Mouse (Mus musculus) hindbrain, embryonic 11.5 days (tissue): ENCODE results near the gene Itpr1. TPM values are rescaled to one million over a fixed set of nuclear protein-coding genes. Genes with fewer than 3 reads are reported as not detected.
A peak's percentile ranks its signal among the peaks of the same experiment; 100 is the strongest.

Source experiments
- ATAC-seq: fragments of 200-750 bp; cut with Nextera tagmentation; 2 replicates; pipeline ENCODE4 v1.8.0; 2017; ENCODE audit warnings: mild to moderate bottlenecking, moderate TSS enrichment, moderate library complexity; ENCODE audit not compliant: low FRiP score
- DNase-seq: peaks from one replicate; pipeline ENCODE4 v3.0.0-alpha.2; 2015; ENCODE audit warnings: low spot score
- H3K27ac ChIP-seq: fragments of 300-500 bp; sonication (generic); 2 replicates; pipeline ENCODE4 v1.5.1; 2014; ENCODE audit warnings: mild to moderate bottlenecking, low read depth, low read length
- H3K27me3 ChIP-seq: fragments of 300-500 bp; sonication (generic); 2 replicates; pipeline ENCODE4 v1.6.1; 2014; ENCODE audit warnings: mild to moderate bottlenecking, low read length, moderate library complexity, mixed read lengths; ENCODE audit not compliant: control insufficient read depth, insufficient read depth
- H3K36me3 ChIP-seq: fragments of 300-500 bp; sonication (generic); 2 replicates; pipeline ENCODE4 v1.6.1; 2014; ENCODE audit warnings: mild to moderate bottlenecking, low read length, moderate library complexity, mixed read lengths; ENCODE audit not compliant: control insufficient read depth, insufficient read depth
- H3K4me1 ChIP-seq: fragments of 300-500 bp; sonication (generic); replicated peaks from 2 replicates; pipeline ENCODE4 v1.6.1; 2014; ENCODE audit warnings: low read length, mixed read lengths; ENCODE audit not compliant: control insufficient read depth, insufficient read depth
- H3K4me2 ChIP-seq: fragments of 300-500 bp; sonication (generic); replicated peaks from 2 replicates; pipeline ENCODE4 v1.6.1; 2014; ENCODE audit warnings: mild to moderate bottlenecking, low read depth, low read length
- H3K4me3 ChIP-seq: fragments of 300-500 bp; sonication (generic); 2 replicates; pipeline ENCODE4 v1.5.1; 2014; ENCODE audit warnings: low read depth, low read length
- H3K9ac ChIP-seq: fragments of 300-500 bp; sonication (generic); 2 replicates; pipeline ENCODE4 v1.6.1; 2014; ENCODE audit warnings: low read depth, low read length
- H3K9me3 ChIP-seq: fragments of 300-500 bp; sonication (generic); 2 replicates; pipeline ENCODE4 v1.6.1; 2016; ENCODE audit warnings: low read length; ENCODE audit not compliant: control insufficient read depth
- WGBS: fragments of 180-500 bp; shearing (Covaris S2); extraction: QIAGEN DNeasy Blood & Tissue Kit; methylation state at CpG from one replicate; pipeline ENCODE4 v1.1.7; 2014; 5-methylcytosine and 5-hydroxymethylcytosine counted together
- polyA plus RNA-seq: library from polyadenylated mRNA; unstranded; fragments of >200 nt; fragmentation: Nextera tagmentation; extraction: Ambion mirVana; gene quantifications from 2 replicates; pipeline ENCODE4 v1.2.1, GENCODE M21; 2014

Gene Itpr1
- polyA plus RNA-seq, 1 experiment from 2014 or later = 9.6 TPM

DNA sequence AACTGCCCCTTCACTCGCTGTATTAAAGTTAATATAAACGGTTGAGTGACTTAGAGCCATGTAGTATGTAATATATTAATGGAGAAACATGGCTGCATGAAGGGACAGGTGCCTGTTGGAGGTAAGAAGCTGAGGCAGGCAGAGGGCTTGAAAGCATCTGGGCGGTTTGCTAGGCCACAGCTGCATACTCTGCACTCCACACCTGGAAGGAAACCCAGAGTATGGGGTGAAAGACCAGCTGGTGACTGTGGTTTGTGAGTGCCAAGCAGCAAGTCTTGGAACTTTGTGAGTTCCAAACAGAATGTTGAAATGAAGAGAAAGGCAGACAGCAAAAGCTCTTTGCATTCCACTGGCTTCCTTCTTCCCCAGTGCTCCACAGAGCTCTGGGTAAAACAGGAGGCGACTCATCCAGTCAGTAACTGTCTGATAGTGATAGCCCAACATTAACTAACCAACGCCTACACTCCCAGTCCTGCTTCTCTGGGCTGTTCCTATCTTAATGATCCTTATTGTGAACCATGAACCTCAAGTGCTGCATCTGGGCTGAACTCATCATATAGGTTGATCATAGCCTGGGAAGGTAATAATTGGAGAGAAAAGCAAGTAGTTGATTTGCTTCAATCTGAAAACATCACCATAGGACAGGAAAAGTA lies 5.9 kb upstream of the Itpr1 start:
- H3K9ac ChIP-seq = no peak overlapping the region
- ATAC-seq (no peak), DNase-seq (no peak)
- H3K9me3 ChIP-seq = no peaks in the 10 kb centered on the region
- no peak overlapping the region for H3K27ac ChIP-seq
- no peak overlapping the region for H3K4me3 ChIP-seq
- no peaks in the 10 kb centered on the region for H3K27me3 ChIP-seq
- no peak overlapping the region for H3K4me2 ChIP-seq
- 77% methylated on average over 5 of the region's 5 CpGs for WGBS
- H3K4me1 ChIP-seq = no peaks in the 10 kb centered on the region
- H3K36me3 ChIP-seq = no peaks in the 10 kb centered on the region

- no peaks in the 10 kb centered on the region for H3K9me3 ChIP-seq
- peak overlapping the region; percentile 77 for H3K4me2 ChIP-seq
- no peaks in the 10 kb centered on the region for H3K4me1 ChIP-seq
- peak; percentile 58 for DNase-seq
- H3K27ac ChIP-seq = no peak overlapping the region
- 7% methylated on average over 36 of the region's 36 CpGs for WGBS
- H3K36me3 ChIP-seq = no peaks in the 10 kb centered on the region
- peak; percentile 12; the same call in 1 of the 2 replicates for ATAC-seq
- no peaks in the 10 kb centered on the region for H3K27me3 ChIP-seq
- peak overlapping the region; percentile 48 for H3K9ac ChIP-seq
- H3K4me3 ChIP-seq = peak overlapping the region; percentile 70
Observed at GRCm38 (mm10) chr6:108211896-108212880, 708 bp upstream of the Itpr1 start.

GRCm38 (mm10) chr6:108213481-108214293 lies 791 bp downstream of the Itpr1 start:
- no peak overlapping the region for H3K27ac ChIP-seq
- ATAC-seq = peak; percentile 6; the same call in 1 of the 2 replicates

DNA sequence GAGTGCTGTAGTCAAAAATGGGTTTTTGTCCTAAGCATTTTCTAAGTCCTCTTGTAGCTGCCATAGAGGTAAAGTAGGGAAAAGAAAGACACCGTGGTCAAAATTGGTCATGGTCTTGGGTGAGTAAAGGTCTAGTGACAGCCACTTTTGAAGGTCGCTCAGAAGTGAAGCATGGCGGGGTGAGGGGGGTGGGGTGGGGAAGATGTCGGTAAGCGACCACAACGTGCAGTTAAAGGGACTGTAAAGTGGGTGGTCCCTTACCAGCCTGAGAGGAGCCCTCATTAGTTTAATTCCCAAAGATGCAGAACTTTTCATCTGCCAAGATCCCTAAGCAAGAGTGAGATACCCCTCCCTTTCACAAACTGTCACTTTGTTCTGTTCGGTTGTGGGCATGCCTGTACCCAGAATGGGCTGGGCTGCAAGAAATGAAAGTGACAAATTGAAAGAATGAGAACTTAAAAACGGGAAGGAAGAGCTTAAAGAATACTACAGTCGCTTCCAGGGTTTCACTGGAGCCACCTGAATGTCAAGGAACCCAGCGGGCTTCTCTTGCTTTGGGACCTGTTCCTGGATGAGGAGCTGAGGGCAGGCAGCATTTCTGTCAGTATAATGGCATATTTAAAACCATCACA lies 1.5 kb downstream of the Itpr1 start:
- WGBS = 14% methylated on average over 10 of the region's 10 CpGs
- Histone ChIP-seq H3K4me1 (no peaks in the 10 kb centered on the region), H3K9ac (no peak overlapping the region), H3K4me3 (peak overlapping the region; percentile 70), H3K4me2 (peak overlapping the region; percentile 77), H3K36me3 (no peaks in the 10 kb centered on the region), H3K27ac (no peak overlapping the region), H3K9me3 (no peaks in the 10 kb centered on the region), H3K27me3 (no peaks in the 10 kb centered on the region)
- DNase-seq (no peak), ATAC-seq (no peak)

More at GRCm38 (mm10) chr6:108213481-108214293, 791 bp downstream of the Itpr1 start:
- Histone ChIP-seq H3K9me3 (no peaks in the 10 kb centered on the region), H3K9ac (peak overlapping the region; percentile 59), H3K4me3 (peak overlapping the region; percentile 70), H3K27me3 (no peaks in the 10 kb centered on the region), H3K4me1 (no peaks in the 10 kb centered on the region), H3K4me2 (peak overlapping the region; percentile 77), H3K36me3 (no peaks in the 10 kb centered on the region)
- under 1% methylated on average over 28 of the region's 29 CpGs for WGBS
- peak; percentile 46 for DNase-seq

DNA sequence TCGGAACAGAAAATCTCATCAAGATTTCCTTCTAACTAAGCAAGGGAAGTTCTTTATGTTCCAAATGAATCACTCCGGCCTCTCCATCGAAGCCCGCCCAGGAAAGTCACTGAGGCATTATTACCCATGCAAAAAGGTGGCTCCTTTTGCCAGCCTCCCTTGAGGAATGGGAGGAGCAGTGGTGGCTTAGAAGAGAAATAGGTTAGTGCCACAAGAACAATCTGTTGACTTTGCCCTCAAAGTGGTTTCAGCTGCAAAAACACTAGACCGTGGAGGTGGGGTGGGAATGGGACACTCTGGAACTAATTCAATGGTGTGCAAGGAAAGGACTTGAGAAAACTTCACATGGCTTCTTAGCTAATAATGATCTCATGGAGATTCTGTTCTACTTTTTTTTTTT lies 3.2 kb downstream of the Itpr1 start:
- H3K4me1 ChIP-seq = no peaks in the 10 kb centered on the region
- no peak for DNase-seq
- H3K27me3 ChIP-seq = no peaks in the 10 kb centered on the region
- no peak for ATAC-seq
- H3K9me3 ChIP-seq = no peaks in the 10 kb centered on the region
- H3K9ac ChIP-seq = no peak overlapping the region
- WGBS = 65% methylated on average over 5 of the region's 5 CpGs
- no peak overlapping the region for H3K27ac ChIP-seq
- H3K36me3 ChIP-seq = no peaks in the 10 kb centered on the region
- H3K4me3 ChIP-seq = no peak overlapping the region
- no peak overlapping the region for H3K4me2 ChIP-seq

GRCm38 (mm10) chr6:108216832-108217231 lies 3.9 kb downstream of the Itpr1 start:
- H3K9me3 ChIP-seq = no peaks in the 10 kb centered on the region
- 94% methylated on average over 8 of the region's 8 CpGs for WGBS
- no peaks in the 10 kb centered on the region for H3K27me3 ChIP-seq
- ATAC-seq (no peak), DNase-seq (no peak)
- no peak overlapping the region for H3K9ac ChIP-seq
- H3K4me2 ChIP-seq = no peak overlapping the region
- H3K4me1 ChIP-seq = no peaks in the 10 kb centered on the region
- H3K4me3 ChIP-seq = no peak overlapping the region
- no peak overlapping the region for H3K27ac ChIP-seq
- H3K36me3 ChIP-seq = no peaks in the 10 kb centered on the region

- Histone ChIP-seq H3K36me3 (no peaks in the 10 kb centered on the region), H3K4me3 (no peak overlapping the region), H3K27ac (no peak overlapping the region), H3K9ac (no peak overlapping the region), H3K9me3 (no peaks in the 10 kb centered on the region), H3K4me2 (no peak overlapping the region), H3K4me1 (no peaks in the 10 kb centered on the region), H3K27me3 (no peaks in the 10 kb centered on the region)
- WGBS = 69% methylated on average over 3 of the region's 3 CpGs
- ATAC-seq = no peak
- DNase-seq = no peak
Observed at GRCm38 (mm10) chr6:108217987-108218386, 5.1 kb downstream of the Itpr1 start.

- H3K9ac ChIP-seq = no peak overlapping the region
- 68% methylated on average over 5 of the region's 5 CpGs for WGBS
Observed at GRCm38 (mm10) chr6:108222435-108222834, 9.5 kb downstream of the Itpr1 start.

More at GRCm38 (mm10) chr6:108222435-108222834, 9.5 kb downstream of the Itpr1 start:
- no peaks in the 10 kb centered on the region for H3K27me3 ChIP-seq
- no peak overlapping the region for H3K4me2 ChIP-seq
- no peak for DNase-seq
- no peaks in the 10 kb centered on the region for H3K9me3 ChIP-seq
- H3K4me1 ChIP-seq = no peaks in the 10 kb centered on the region
- no peak for ATAC-seq
- no peaks in the 10 kb centered on the region for H3K36me3 ChIP-seq
- no peak overlapping the region for H3K4me3 ChIP-seq
- no peak overlapping the region for H3K27ac ChIP-seq
